Mouse (Mus musculus): ENCODE measurements around the gene Gm43552. TPM values are rescaled to one million over a fixed set of nuclear protein-coding genes. Genes with fewer than 3 reads are reported as not detected.
A peak's percentile ranks its signal among the peaks of the same experiment; 100 is the strongest.

Gene Gm43552
- polyA plus RNA-seq, 1 experiment from 2014 or later: not detected

DNA sequence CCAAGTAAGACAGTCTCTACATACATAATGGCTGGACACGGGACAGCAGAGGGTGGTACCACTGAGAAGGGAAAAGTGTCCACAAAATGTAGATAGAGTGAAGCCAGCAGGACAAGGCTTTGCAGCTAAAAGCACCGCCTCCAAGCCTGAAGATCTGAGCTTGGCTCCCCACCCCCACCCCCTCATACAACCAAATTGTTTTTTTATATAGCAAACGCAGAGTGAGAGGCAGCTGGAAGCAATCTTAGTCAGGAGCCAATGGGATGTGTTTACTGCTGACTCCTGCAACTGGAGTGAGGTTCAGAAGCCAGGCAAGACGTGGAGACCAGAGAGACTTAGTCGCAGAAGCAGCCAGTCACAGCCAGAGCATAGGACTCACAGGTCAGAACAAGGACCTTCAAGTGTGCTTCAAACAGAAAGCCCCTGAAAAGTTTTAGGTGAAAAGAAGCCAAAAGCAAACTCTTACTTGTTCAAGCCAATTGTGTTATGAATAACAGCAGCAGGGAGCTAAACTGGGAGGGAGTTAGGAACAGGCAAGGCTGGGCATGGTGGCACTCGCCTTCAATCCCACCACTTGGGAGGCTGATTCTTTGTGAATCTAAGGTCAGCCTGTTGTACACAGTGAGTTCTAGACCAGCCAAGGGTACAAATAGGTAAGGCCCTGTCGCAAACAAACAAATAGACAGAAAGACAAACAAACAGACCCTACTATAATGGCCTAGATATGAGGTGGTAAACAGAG is 35.4 kb downstream of the Gm43552 start:
- ATAC-seq: no peak
- H3K4me1 ChIP-seq: no peaks in the 10 kb centered on the region
- H3K27me3 ChIP-seq: no peaks in the 10 kb centered on the region
- no peaks in the 10 kb centered on the region for H3K9me3 ChIP-seq (replicated peaks)
- no peak overlapping the region for H3K27ac ChIP-seq
- H3K4me2 ChIP-seq: no peak overlapping the region
- H3K4me3 ChIP-seq: no peak overlapping the region
- H3K9ac ChIP-seq: no peak overlapping the region
- 71% methylated on average over 7 of the region's 7 CpGs for WGBS
- peaks cover 15% of the 10 kb centered on the region; the same call in 1 of the 2 replicates for H3K36me3 ChIP-seq (ENCODE audit: poor library complexity, severe bottlenecking)

DNA sequence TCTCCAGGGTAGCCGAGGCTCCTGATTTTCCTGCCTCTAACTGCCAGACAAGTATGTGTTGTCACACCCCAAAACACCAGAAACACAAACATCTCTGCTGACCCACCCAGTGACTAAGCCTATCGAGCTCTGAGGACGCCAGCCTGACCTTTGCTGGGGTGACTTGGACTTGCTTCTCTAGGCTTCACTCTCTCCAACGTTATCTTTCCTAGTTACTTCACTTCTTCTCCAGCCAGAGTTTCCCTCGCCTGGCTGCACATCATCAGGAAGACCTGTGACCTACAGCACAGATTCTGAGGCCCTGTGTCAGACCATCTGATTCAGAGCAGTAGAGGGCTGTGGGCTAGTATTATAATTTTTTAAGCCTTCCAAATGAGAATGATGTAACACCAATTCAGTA is 37.9 kb downstream of the Gm43552 start:
- H3K9me3 ChIP-seq (replicated peaks): no peaks in the 10 kb centered on the region

DNA sequence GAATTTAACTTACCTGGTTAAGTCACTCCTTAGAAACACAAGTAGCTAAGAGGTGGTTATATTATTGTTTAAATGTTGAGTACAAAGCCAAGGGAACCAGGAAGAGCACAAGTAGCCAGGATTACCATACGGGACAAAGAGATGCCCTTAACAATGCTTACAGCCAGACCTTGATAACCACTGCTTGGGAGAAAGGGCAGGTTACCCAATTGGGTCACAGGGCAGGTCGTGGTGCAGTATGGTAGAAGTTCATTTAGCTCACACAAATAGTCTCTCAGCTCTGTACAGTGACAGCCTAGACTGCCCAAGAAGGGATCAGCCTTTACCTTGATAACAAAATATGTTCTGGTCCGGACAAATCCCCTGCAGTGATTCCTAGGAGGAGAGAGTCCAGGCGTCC is 43.7 kb downstream of the Gm43552 start:
- H3K36me3 ChIP-seq (ENCODE audit: poor library complexity, severe bottlenecking): peaks cover 25% of the 10 kb centered on the region
- 80% methylated on average over 4 of the region's 4 CpGs for WGBS
- no peaks in the 10 kb centered on the region for H3K4me1 ChIP-seq
- H3K9me3 ChIP-seq (replicated peaks): no peaks in the 10 kb centered on the region
- H3K27me3 ChIP-seq: no peaks in the 10 kb centered on the region
- H3K4me3 ChIP-seq: no peak overlapping the region
- no peak overlapping the region for H3K9ac ChIP-seq
- no peak for ATAC-seq
- no peak overlapping the region for H3K4me2 ChIP-seq
- no peak overlapping the region for H3K27ac ChIP-seq

More for the DNA sequence above, 37.9 kb downstream of the Gm43552 start:
- 76% methylated on average over 5 of the region's 5 CpGs for WGBS
- no peak overlapping the region for H3K9ac ChIP-seq
- H3K36me3 ChIP-seq (ENCODE audit: poor library complexity, severe bottlenecking): peaks cover 14% of the 10 kb centered on the region
- no peak overlapping the region for H3K4me3 ChIP-seq
- no peak for ATAC-seq
- H3K4me1 ChIP-seq: no peaks in the 10 kb centered on the region
- H3K4me2 ChIP-seq: no peak overlapping the region
- H3K27me3 ChIP-seq: no peaks in the 10 kb centered on the region
- H3K27ac ChIP-seq: no peak overlapping the region

DNA sequence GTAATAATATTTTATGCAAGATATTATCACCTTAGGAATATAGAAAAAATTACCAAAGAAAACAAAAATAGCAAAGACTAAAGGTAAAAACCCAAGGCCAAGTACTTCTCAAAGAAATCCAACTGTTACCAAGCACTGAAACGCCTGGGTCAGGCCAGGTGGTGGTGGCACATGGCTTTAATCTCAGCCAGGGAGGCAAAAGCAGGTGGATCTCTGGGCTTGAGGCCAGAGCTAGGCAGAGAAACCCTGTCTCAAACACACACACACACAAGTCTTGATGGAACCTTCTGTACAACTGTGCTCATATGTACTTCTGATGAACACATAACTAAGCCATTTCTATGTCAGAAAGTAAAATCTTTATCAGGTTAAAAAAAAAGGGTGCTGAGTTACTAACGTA is 44.8 kb downstream of the Gm43552 start:
- Histone ChIP-seq H3K36me3 (ENCODE audit: poor library complexity, severe bottlenecking) (peaks cover 24% of the 10 kb centered on the region), H3K4me2 (no peak overlapping the region), H3K4me3 (no peak overlapping the region), H3K4me1 (no peaks in the 10 kb centered on the region), H3K27ac (no peak overlapping the region), H3K27me3 (no peaks in the 10 kb centered on the region), H3K9ac (no peak overlapping the region), H3K9me3 (replicated peaks) (no peaks in the 10 kb centered on the region)
- WGBS: 81% methylated on average over 2 of the region's 2 CpGs
- no peak for ATAC-seq

DNA sequence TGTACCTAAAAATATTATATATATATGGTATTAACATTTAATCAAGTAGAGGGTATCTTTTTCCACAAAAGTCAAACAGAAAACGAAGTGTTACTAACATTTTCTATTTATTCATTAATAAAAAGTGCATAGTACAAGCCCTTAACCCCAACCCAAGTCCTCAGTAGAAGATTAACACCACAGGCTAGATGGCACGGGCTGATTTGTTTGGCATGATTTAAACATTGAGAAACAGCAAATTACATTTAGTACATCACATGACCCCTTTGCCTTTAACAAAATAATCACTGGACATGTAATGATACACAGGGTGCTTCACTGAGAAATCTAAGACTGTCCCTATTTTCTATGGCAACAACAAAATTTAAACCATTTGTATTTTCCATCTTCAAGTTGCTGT is 45.9 kb downstream of the Gm43552 start:
- Histone ChIP-seq H3K4me2 (no peak overlapping the region), H3K4me1 (no peaks in the 10 kb centered on the region), H3K36me3 (ENCODE audit: poor library complexity, severe bottlenecking) (peaks cover 17% of the 10 kb centered on the region), H3K9ac (no peak overlapping the region), H3K27ac (no peak overlapping the region), H3K27me3 (no peaks in the 10 kb centered on the region), H3K4me3 (no peak overlapping the region), H3K9me3 (replicated peaks) (no peaks in the 10 kb centered on the region)
- 82% methylated on average over 2 of the region's 2 CpGs for WGBS
- ATAC-seq: no peak

DNA sequence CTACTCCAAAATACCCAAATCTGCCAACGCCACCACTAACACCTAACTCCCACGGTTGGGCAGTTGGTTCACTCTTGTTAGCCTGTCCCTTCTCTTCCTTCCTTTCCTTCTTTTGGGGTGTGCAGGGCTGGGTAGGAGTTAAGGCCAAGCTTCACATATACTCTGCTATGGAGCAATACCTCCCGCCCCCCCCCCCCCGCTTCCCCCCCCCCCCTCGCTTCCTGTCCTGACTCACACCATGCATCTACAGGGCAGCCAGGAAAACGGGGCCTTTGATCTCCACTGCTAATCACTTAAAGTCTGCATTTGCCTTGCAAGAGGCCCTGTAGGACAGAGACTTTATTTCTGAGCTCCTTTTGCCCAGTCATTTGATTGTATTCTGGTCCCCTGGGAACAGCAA is 47.7 kb downstream of the Gm43552 start:
- Histone ChIP-seq H3K36me3 (ENCODE audit: poor library complexity, severe bottlenecking) (peaks cover 13% of the 10 kb centered on the region), H3K4me1 (no peaks in the 10 kb centered on the region)
- ATAC-seq: no peak

DNA sequence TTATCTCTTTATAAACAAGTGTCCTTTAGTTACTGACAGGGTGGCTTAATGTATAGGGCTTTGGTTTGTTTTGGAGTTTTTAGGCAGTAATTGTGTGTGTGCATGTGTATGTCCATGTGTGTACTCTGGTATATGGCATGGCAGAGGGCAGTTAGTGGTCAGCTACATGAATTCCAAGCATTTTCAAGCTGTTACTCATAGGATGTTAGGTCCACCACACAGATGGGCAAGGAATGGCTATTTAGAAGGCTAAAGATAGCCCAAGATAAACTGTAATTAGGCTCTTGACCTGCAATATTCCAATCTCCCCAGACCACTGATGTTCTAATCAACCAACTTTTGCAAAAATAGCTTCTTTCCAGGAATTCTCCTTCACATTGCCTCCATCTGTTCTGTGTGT is 54.6 kb downstream of the Gm43552 start:
- H3K27ac ChIP-seq: no peak overlapping the region
- no peak overlapping the region for H3K4me3 ChIP-seq
- H3K9ac ChIP-seq: no peak overlapping the region
- H3K4me1 ChIP-seq: peaks cover 12% of the 10 kb centered on the region
- H3K9me3 ChIP-seq (replicated peaks): no peaks in the 10 kb centered on the region
- no peak overlapping the region for H3K4me2 ChIP-seq
- no peaks in the 10 kb centered on the region for H3K36me3 ChIP-seq (ENCODE audit: poor library complexity, severe bottlenecking)
- no peak for ATAC-seq
- H3K27me3 ChIP-seq: no peaks in the 10 kb centered on the region

More for the DNA sequence above, 47.7 kb downstream of the Gm43552 start:
- no peak overlapping the region for H3K27ac ChIP-seq
- H3K27me3 ChIP-seq: no peaks in the 10 kb centered on the region
- H3K4me3 ChIP-seq: no peak overlapping the region
- no peak overlapping the region for H3K9ac ChIP-seq
- WGBS: 93% methylated on average over 2 of the region's 6 CpGs
- no peak overlapping the region for H3K4me2 ChIP-seq
- no peaks in the 10 kb centered on the region for H3K9me3 ChIP-seq (replicated peaks)

DNA sequence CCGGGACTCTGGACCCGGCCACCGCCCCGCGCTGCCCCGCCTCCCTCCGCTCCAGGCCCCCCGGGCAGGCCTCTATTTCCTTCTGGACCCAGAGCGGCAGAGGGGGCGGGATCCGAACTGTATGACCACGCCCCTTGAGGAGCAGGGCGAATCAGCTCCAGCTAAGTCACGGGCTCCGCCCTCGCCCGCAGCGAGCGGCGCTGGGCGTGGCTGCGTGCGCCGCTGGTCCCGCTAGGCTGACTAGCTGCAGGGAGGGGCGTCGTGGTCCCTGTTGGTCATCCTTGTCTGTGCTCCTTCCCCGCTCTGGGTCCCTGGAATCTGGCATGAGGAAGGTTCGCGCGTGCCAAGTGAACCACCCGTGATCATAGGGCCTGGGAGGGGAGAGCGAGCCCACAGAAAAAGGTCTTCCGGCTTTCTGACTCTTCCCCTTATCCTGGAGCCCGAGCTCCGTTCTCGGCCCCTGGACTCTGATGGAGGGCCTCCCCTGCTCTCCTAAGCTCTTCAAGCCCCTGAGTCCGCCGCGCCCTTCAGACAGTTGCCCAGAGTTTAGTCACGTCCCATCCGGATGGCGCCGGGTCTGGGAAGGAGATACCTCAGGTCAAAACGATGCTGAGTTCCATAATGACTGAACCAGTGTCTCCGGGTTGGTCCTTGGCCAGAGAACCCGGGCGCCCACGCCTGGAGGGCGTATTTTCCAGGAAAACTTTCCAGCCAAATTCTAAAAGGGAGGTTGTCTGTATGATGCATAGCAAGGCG is 56.6 kb downstream of the Gm43552 start, which contains the start of gene Ugdh:
Gene Ugdh, minus strand, starts transcription at position 144 of the 756 bp plus-strand sequence.
- WGBS: under 1% methylated on average over 47 of the region's 51 CpGs
- H3K4me2 ChIP-seq: peak within 1 kb of the TSS; percentile 86
- H3K9me3 ChIP-seq (replicated peaks): no peaks in the 10 kb centered on the region
- no peaks in the 10 kb centered on the region for H3K36me3 ChIP-seq (ENCODE audit: poor library complexity, severe bottlenecking)
- H3K9ac ChIP-seq: peak within 1 kb of the TSS; percentile 90
- H3K4me3 ChIP-seq: peak within 1 kb of the TSS; percentile 83
- H3K4me1 ChIP-seq: peaks cover 12% of the 10 kb centered on the region
- H3K27ac ChIP-seq: peak within 1 kb of the TSS; percentile 65
- ATAC-seq: peak; percentile 99
- no peaks in the 10 kb centered on the region for H3K27me3 ChIP-seq

DNA sequence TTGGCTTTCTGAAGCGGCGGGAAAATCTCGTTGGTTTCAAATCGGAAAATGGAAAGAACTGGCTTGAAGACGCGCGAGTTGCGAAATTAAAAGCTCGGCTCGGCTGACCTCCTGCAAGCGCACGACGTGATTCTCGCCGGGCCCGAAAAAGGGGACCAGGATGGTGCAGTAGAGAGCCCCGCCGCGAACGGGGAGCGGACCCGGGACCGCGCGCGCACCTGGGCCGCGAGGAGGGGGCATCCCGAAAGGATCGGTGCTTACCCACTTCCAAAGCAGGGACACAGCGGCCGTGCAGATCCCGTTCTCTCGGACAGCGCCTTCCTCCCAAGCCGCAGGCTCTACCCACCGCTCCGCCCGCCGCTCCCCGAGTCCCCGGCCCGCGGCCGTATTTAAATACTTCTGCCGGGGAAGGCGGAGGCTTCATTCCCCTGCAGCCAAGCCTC is 57.2 kb downstream of the Gm43552 start:
- peaks cover 12% of the 10 kb centered on the region for H3K4me1 ChIP-seq
- ATAC-seq: no peak; the same call in none of the 2 replicates

DNA sequence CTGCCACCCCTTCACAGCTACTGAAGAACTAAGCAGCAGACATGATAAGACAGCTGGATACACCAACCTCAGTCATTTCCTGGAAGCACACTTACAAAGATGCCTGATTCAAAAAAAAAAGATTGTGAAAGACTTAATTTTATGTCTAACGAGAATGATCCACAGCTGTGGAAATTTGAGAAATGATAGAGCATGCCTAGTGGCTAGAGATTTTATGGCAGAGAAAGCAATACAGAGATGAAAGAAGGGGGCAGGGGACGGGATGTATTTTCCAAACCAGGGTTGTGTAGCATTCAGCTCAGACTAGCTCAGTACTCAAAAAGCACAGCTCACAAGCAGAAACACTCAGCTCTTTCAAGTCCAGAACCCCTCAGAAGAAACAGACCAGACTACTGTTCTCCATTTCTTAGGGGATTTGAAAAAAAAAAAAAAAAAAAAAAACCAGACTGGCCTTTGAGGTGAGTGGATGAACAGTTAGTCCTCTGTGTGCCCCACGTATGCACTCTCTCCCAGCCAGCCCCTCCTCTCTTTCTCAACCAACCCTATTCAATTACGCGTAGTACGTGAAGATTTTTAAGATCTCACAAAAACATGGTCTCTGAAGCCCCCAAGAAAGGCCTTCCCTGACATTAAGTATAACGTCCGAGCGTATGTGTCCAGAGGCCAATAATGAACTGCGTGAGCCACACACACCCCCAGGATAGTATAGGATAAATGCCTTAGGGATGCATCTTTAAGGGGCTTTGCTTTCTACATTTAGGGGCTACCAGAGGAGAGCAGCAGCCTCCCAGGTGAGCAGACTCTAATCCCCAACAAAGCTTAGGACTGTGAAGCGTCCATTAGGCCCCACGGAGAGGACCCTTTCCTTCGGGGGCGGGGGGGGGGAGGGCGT is 57.9 kb downstream of the Gm43552 start:
- peak overlapping the region; percentile 65 for H3K27ac ChIP-seq
- no peaks in the 10 kb centered on the region for H3K27me3 ChIP-seq
- peak overlapping the region; percentile 90 for H3K9ac ChIP-seq
- H3K9me3 ChIP-seq (replicated peaks): no peaks in the 10 kb centered on the region
- H3K36me3 ChIP-seq (ENCODE audit: poor library complexity, severe bottlenecking): no peaks in the 10 kb centered on the region
- 0 out of 2 replicates have a peak, but pooled peaks have one; percentile 9 for ATAC-seq
- H3K4me2 ChIP-seq: peak overlapping the region; percentile 86
- 4% methylated on average over 15 of the region's 15 CpGs for WGBS
- H3K4me1 ChIP-seq: peaks cover 12% of the 10 kb centered on the region
- peak overlapping the region; percentile 83 for H3K4me3 ChIP-seq

More for the DNA sequence above, 57.2 kb downstream of the Gm43552 start:
- Histone ChIP-seq H3K4me3 (peak overlapping the region; percentile 83), H3K9ac (peak overlapping the region; percentile 90), H3K27me3 (no peaks in the 10 kb centered on the region), H3K36me3 (ENCODE audit: poor library complexity, severe bottlenecking) (no peaks in the 10 kb centered on the region), H3K27ac (peak overlapping the region; percentile 65), H3K9me3 (replicated peaks) (no peaks in the 10 kb centered on the region), H3K4me2 (peak overlapping the region; percentile 86)
- WGBS: under 1% methylated on average over 47 of the region's 47 CpGs

DNA sequence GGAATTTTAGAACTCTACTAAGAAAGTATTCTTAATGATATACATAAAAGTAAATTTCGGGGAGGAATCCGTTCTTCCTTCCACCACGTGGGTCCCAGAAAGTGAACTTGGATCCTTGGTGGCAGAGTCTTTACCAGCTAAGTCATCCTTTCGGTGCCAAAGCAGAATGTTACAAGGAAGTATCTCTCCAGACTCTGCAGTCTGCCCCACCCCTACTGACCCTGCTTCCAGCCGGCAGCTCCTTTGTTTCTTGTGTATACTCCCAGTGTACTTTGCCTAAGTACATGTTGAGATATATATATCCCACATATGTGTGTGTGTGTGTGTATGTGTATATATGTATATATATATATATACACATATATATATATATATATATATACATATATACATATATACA is 63.2 kb downstream of the Gm43552 start:
- ATAC-seq: no peak
- 94% methylated on average over 5 of the region's 5 CpGs for WGBS
- Histone ChIP-seq H3K36me3 (ENCODE audit: poor library complexity, severe bottlenecking) (peaks cover 20% of the 10 kb centered on the region), H3K9me3 (replicated peaks) (no peaks in the 10 kb centered on the region), H3K4me3 (no peak overlapping the region), H3K27me3 (no peaks in the 10 kb centered on the region), H3K27ac (no peak overlapping the region), H3K4me1 (peaks cover 7% of the 10 kb centered on the region), H3K9ac (no peak overlapping the region), H3K4me2 (no peak overlapping the region)
